Mouse (Mus musculus): ENCODE results near the gene Prkx. TPM values are rescaled to one million over a fixed set of nuclear protein-coding genes. Genes with fewer than 3 reads are reported as not detected.

The Prkx gene
- polyA plus RNA-seq, 1 experiment from 2014 or later, result 4.0 TPM

- Histone ChIP-seq H3K9ac (no peak overlapping the region), H3K4me3 (no peak overlapping the region), H3K27ac (no peak overlapping the region), H3K9me3 (replicated peaks) (no peaks in the 10 kb centered on the region), H3K4me1 (no peaks in the 10 kb centered on the region), H3K27me3 (replicated peaks) (no peaks in the 10 kb centered on the region), H3K4me2 (no peak overlapping the region), H3K36me3 (no peaks in the 10 kb centered on the region)
- no peak for ATAC-seq
Observed at GRCm38 (mm10) chrX:77786354-77786753, 9.7 kb downstream of the Prkx start.

DNA sequence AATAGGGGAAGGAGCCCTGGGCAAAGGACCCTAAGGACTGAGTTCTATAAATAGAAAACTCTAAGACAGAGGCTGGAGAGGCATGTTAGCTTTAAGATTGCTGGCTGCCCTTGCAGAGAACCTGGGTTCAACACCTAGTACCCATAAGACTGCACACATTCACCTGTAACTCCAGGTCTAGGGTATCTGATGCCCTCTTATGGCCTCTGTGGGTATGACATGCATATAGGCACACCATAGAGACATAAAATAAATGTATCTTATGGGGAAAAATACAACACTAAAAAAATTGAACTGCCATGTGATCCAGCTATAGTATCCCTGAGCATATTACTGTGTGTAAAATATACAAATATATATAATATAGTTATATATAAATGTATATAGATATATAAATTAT, 18.3 kb downstream of the Prkx start:
- H3K4me2 ChIP-seq, result no peak overlapping the region

GRCm38 (mm10) chrX:77765153-77765552, 30.9 kb downstream of the Prkx start:
- Histone ChIP-seq H3K4me1 (no peaks in the 10 kb centered on the region), H3K27ac (no peak overlapping the region), H3K4me2 (no peak overlapping the region), H3K36me3 (no peaks in the 10 kb centered on the region), H3K27me3 (replicated peaks) (no peaks in the 10 kb centered on the region), H3K9me3 (replicated peaks) (no peaks in the 10 kb centered on the region), H3K9ac (no peak overlapping the region), H3K4me3 (no peak overlapping the region)
- WGBS (ENCODE audit: insufficient replicate concordance), result 77% methylated on average over 3 of the region's 3 CpGs
- ATAC-seq, result no peak

More for the DNA sequence above, 18.3 kb downstream of the Prkx start:
- H3K9me3 ChIP-seq (replicated peaks), result no peaks in the 10 kb centered on the region
- no peak overlapping the region for H3K27ac ChIP-seq
- no peak overlapping the region for H3K9ac ChIP-seq
- no peaks in the 10 kb centered on the region for H3K27me3 ChIP-seq (replicated peaks)
- H3K4me3 ChIP-seq, result no peak overlapping the region
- no peak for ATAC-seq
- no peaks in the 10 kb centered on the region for H3K4me1 ChIP-seq
- H3K36me3 ChIP-seq, result no peaks in the 10 kb centered on the region

- H3K4me1 ChIP-seq, result no peaks in the 10 kb centered on the region
- no peak overlapping the region for H3K27ac ChIP-seq
- WGBS (ENCODE audit: insufficient replicate concordance), result 45% methylated on average over 2 of the region's 2 CpGs
- no peaks in the 10 kb centered on the region for H3K27me3 ChIP-seq (replicated peaks)
- no peak for ATAC-seq
- no peaks in the 10 kb centered on the region for H3K9me3 ChIP-seq (replicated peaks)
- H3K4me2 ChIP-seq, result no peak overlapping the region
- no peak overlapping the region for H3K9ac ChIP-seq
- H3K36me3 ChIP-seq, result no peaks in the 10 kb centered on the region
- no peak overlapping the region for H3K4me3 ChIP-seq
Observed at GRCm38 (mm10) chrX:77744260-77744659, 51.8 kb downstream of the Prkx start.

GRCm38 (mm10) chrX:77741383-77741782, 54.7 kb downstream of the Prkx start:
- H3K27ac ChIP-seq, result no peak overlapping the region
- no peaks in the 10 kb centered on the region for H3K36me3 ChIP-seq
- whole genome bisulfite sequencing (ENCODE audit: insufficient replicate concordance), result 28% methylated on average over 1 of the region's 1 CpGs
- H3K4me2 ChIP-seq, result no peak overlapping the region
- no peaks in the 10 kb centered on the region for H3K27me3 ChIP-seq (replicated peaks)
- no peak for ATAC-seq
- H3K9me3 ChIP-seq (replicated peaks), result no peaks in the 10 kb centered on the region
- no peaks in the 10 kb centered on the region for H3K4me1 ChIP-seq
- H3K4me3 ChIP-seq, result no peak overlapping the region
- H3K9ac ChIP-seq, result no peak overlapping the region

GRCm38 (mm10) chrX:77733930-77734536, 62.0 kb downstream of the Prkx start:
- H3K9ac ChIP-seq, result no peak overlapping the region
- no peak overlapping the region for H3K4me2 ChIP-seq
- no peaks in the 10 kb centered on the region for H3K36me3 ChIP-seq
- H3K4me3 ChIP-seq, result no peak overlapping the region
- ATAC-seq, result no peak
- no peaks in the 10 kb centered on the region for H3K27me3 ChIP-seq (replicated peaks)
- no peak overlapping the region for H3K27ac ChIP-seq
- no peaks in the 10 kb centered on the region for H3K9me3 ChIP-seq (replicated peaks)
- H3K4me1 ChIP-seq, result no peaks in the 10 kb centered on the region
- WGBS (ENCODE audit: insufficient replicate concordance), result 64% methylated on average over 9 of the region's 9 CpGs

DNA sequence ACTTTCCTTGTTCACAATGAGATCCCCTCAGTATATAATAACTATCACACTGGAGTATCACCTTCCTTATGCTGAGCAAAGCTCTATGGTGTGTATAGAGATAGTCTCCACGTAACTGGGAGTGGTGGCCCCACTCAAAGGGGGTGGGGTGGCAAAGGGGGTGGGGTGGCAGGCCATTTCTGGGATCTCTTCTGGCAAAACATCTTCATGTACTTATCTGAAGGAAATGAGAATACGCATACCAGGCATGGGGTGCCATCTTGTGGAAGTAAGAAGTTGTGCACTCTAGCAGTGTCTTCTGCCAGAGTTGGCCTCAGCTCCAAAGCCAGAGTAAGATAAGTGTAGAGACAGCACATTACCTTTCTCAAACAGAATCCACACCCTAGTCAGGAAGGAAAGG, 75.8 kb downstream of the Prkx start:
- no peaks in the 10 kb centered on the region for H3K9me3 ChIP-seq (replicated peaks)
- no peaks in the 10 kb centered on the region for H3K4me1 ChIP-seq
- H3K4me2 ChIP-seq, result no peak overlapping the region
- no peak overlapping the region for H3K4me3 ChIP-seq
- H3K9ac ChIP-seq, result no peak overlapping the region
- no peak for ATAC-seq
- no peak overlapping the region for H3K27ac ChIP-seq
- H3K36me3 ChIP-seq, result no peaks in the 10 kb centered on the region
- no peaks in the 10 kb centered on the region for H3K27me3 ChIP-seq (replicated peaks)
- WGBS (ENCODE audit: insufficient replicate concordance), result 17% methylated on average over 2 of the region's 2 CpGs

Other genes starting within 250 kb of the Prkx start
- not detected in 2 replicates for gene Pbsn, start 57.3 kb upstream of the Prkx start, polyA plus RNA-seq (2016; fragmentation: Nextera tagmentation; extraction: Ambion mirVana)
- gene Gm14744, start 68.5 kb upstream of the Prkx start, polyA plus RNA-seq (2016; fragmentation: Nextera tagmentation; extraction: Ambion mirVana), result not detected in 2 replicates
- not detected in 2 replicates for gene 5430402E10Rik, start 128.8 kb upstream of the Prkx start, polyA plus RNA-seq (2016; fragmentation: Nextera tagmentation; extraction: Ambion mirVana)